Mouse (Mus musculus): ENCODE results near the gene Rnf216.

GRCm38 (mm10) chr5:143069048-143069447 is 43.7 kb downstream of the Rnf216 start:
- no peak for TF ChIP-seq HCFC1 (IDR thresholded peaks at IDR 0.05; ENCODE audit: low read depth, low read length)
- no peak for TF ChIP-seq BHLHE40 (IDR thresholded peaks at IDR 0.05; ENCODE audit: low read depth, low read length)
- no peak for TF ChIP-seq POLR2A (IDR thresholded peaks at IDR 0.05; ENCODE audit: low read depth, low read length)
- TF ChIP-seq CTCF (conservative IDR thresholded peaks at IDR 0.05 in 1 of 2, IDR thresholded peaks at IDR 0.05 in 1 of 2; ENCODE audit: low read depth in 2 of 2, low read length in 2 of 2) = no peak
- no peak for TF ChIP-seq ZNF384 (IDR thresholded peaks at IDR 0.05; ENCODE audit: low read depth, low read length)
- TF ChIP-seq JUND (conservative IDR thresholded peaks at IDR 0.05; ENCODE audit: low read depth, low read length) = no peak
- TF ChIP-seq E2F4 (IDR thresholded peaks at IDR 0.05; ENCODE audit: insufficient replicate concordance, low read depth, low read length) = no peak

Measured in CH12.LX (cell line).